Mouse (Mus musculus) lung, postnatal 25 days (tissue): ENCODE measurements around the gene Slc35a1.
"Not testable (repeated sequence)": the region's sequence is repeated elsewhere in the genome, so short reads cannot be mapped to it uniquely, and the experiment has no call there.

Experiments used
- DNase-seq: peaks from one replicate; pipeline ENCODE4 v3.0.0; 2022; ENCODE audit warnings: low spot score

Slc35a1 gene

GRCm38 (mm10) chr4:34686874-34687567 is at the start of gene Slc35a1:
Gene Slc35a1, minus strand, starts transcription at chr4:34687438.
- peak; percentile 93 for DNase-seq

- no peak for DNase-seq
Measured at GRCm38 (mm10) chr4:34734461-34734860, 47.2 kb upstream of the Slc35a1 start.

- not testable (repeated sequence) for DNase-seq
Measured at GRCm38 (mm10) chr4:34733415-34733814, 46.2 kb upstream of the Slc35a1 start.

GRCm38 (mm10) chr4:34729851-34730341 is 42.7 kb upstream of the Slc35a1 start, which contains the start of gene Cfap206:
Gene Cfap206, minus strand, starts transcription at chr4:34730206.
- peak; percentile 49 for DNase-seq

GRCm38 (mm10) chr4:34725710-34726109 is 38.5 kb upstream of the Slc35a1 start:
- DNase-seq = not testable (repeated sequence)

GRCm38 (mm10) chr4:34724306-34724705 is 37.1 kb upstream of the Slc35a1 start:
- DNase-seq = no peak

- no peak for DNase-seq
Measured at GRCm38 (mm10) chr4:34723186-34723585, 35.9 kb upstream of the Slc35a1 start.

GRCm38 (mm10) chr4:34720127-34720895 is 33.1 kb upstream of the Slc35a1 start:
- no peak for DNase-seq

- DNase-seq = no peak
Measured at GRCm38 (mm10) chr4:34719421-34719820, 32.2 kb upstream of the Slc35a1 start.

GRCm38 (mm10) chr4:34715062-34715461 is 27.8 kb upstream of the Slc35a1 start:
- DNase-seq = no peak

- no peak for DNase-seq
Measured at GRCm38 (mm10) chr4:34708127-34708526, 20.9 kb upstream of the Slc35a1 start.

- DNase-seq = no peak
Measured at GRCm38 (mm10) chr4:34707248-34707647, 20.0 kb upstream of the Slc35a1 start.

- DNase-seq = no peak
Measured at GRCm38 (mm10) chr4:34703029-34703428, 15.8 kb upstream of the Slc35a1 start.

GRCm38 (mm10) chr4:34702231-34702630 is 15.0 kb upstream of the Slc35a1 start:
- no peak for DNase-seq

- peak; percentile 66 for DNase-seq
Measured at GRCm38 (mm10) chr4:34701528-34701927, 14.3 kb upstream of the Slc35a1 start.

- DNase-seq = no peak
Measured at GRCm38 (mm10) chr4:34688021-34688420, 783 bp upstream of the Slc35a1 start.

GRCm38 (mm10) chr4:34680530-34680929 is 6.7 kb downstream of the Slc35a1 start:
- no peak for DNase-seq

GRCm38 (mm10) chr4:34673721-34674120 is 13.5 kb downstream of the Slc35a1 start:
- DNase-seq = no peak

- no peak for DNase-seq
Measured at GRCm38 (mm10) chr4:34667923-34668322, 19.3 kb downstream of the Slc35a1 start.

- no peak for DNase-seq
Measured at GRCm38 (mm10) chr4:34661927-34662326, 25.3 kb downstream of the Slc35a1 start.

- no peak for DNase-seq
Measured at GRCm38 (mm10) chr4:34661514-34661913, 25.7 kb downstream of the Slc35a1 start.

- no peak for DNase-seq
Measured at GRCm38 (mm10) chr4:34659012-34659411, 28.2 kb downstream of the Slc35a1 start.

GRCm38 (mm10) chr4:34656101-34656500 is 31.1 kb downstream of the Slc35a1 start:
- DNase-seq = no peak
